Mouse (Mus musculus) spleen, adult 2 months (tissue): ENCODE data around the gene Agap1. TPM values are rescaled to one million over a fixed set of nuclear protein-coding genes. Genes with fewer than 3 reads are reported as not detected.

Experiments
- DNase-seq, 2 experiments: peaks; one replicate each; pipeline versions ENCODE4 v3.0.0 to v3.0.0-alpha.2; 2012 to 2021; ENCODE audit warnings: low spot score in 2 of 2, low read depth in 1 of 2
- H3K27ac ChIP-seq: fragments of 200-500 bp; 2 replicates; pipeline ENCODE4 v1.5.1; 2012; ENCODE audit warnings: low read length, inconsistent platforms; ENCODE audit not compliant: insufficient read depth
- H3K27me3 ChIP-seq: fragments of 200-500 bp; 2 replicates; pipeline ENCODE4 v1.6.1; 2012; ENCODE audit warnings: mild to moderate bottlenecking, moderate library complexity, low read length, inconsistent platforms; ENCODE audit not compliant: control insufficient read depth, insufficient read depth
- H3K36me3 ChIP-seq: fragments of 200-500 bp; 2 replicates; pipeline ENCODE4 v1.6.1; 2012; ENCODE audit warnings: mild to moderate bottlenecking, low read length, inconsistent platforms; ENCODE audit not compliant: control insufficient read depth, insufficient read depth
- H3K4me1 ChIP-seq: fragments of 200-500 bp; 2 replicates; pipeline ENCODE4 v1.6.1; 2011; ENCODE audit warnings: inconsistent platforms; ENCODE audit not compliant: control insufficient read depth, insufficient read depth, insufficient read length
- H3K4me3 ChIP-seq: fragments of 200-500 bp; 2 replicates; pipeline ENCODE4 v1.5.1; 2011; ENCODE audit warnings: mild to moderate bottlenecking, inconsistent platforms; ENCODE audit not compliant: insufficient read depth, insufficient read length; ENCODE audit errors: extremely low read depth
- CTCF ChIP-seq: fragments of 200-500 bp; IDR thresholded peaks from 2 replicates; pipeline ENCODE4 v1.5.1; 2011; ENCODE audit warnings: mild to moderate bottlenecking, inconsistent platforms; ENCODE audit not compliant: insufficient read depth, insufficient read length, insufficient replicate concordance; ENCODE audit errors: extremely low read depth
- POLR2A ChIP-seq: fragments of 200-500 bp; IDR thresholded peaks from 2 replicates; pipeline ENCODE4 v1.6.1; 2011; ENCODE audit warnings: low read depth, low read length, inconsistent platforms
- WGBS: fragments of 180-500 bp; shearing (Covaris S2); methylation state at CpG from one replicate; pipeline ENCODE4 v1.1.7; 2018; 5-methylcytosine and 5-hydroxymethylcytosine counted together
- polyA plus RNA-seq: library from polyadenylated mRNA; depleted of rRNA; stranded (reverse); fragments of >200 nt; gene quantifications from 2 replicates; pipeline ENCODE4 v1.2.3, GENCODE M21; 2012

Agap1 gene
- polyA plus RNA-seq, 1 experiment, result 6.7 TPM

GRCm38 (mm10) chr1:89616556-89616955 is 161.9 kb downstream of the Agap1 start:
- Histone ChIP-seq H3K36me3 (no peaks in the 10 kb centered on the region), H3K27me3 (no peaks in the 10 kb centered on the region), H3K4me3 (no peak overlapping the region), H3K4me1 (no peaks in the 10 kb centered on the region), H3K27ac (no peak overlapping the region)
- 93% methylated on average over 6 of the region's 6 CpGs for WGBS
- TF ChIP-seq CTCF, result no peak
- no peak for TF ChIP-seq POLR2A
- no peak for DNase-seq

GRCm38 (mm10) chr1:89617336-89617735 is 162.7 kb downstream of the Agap1 start:
- DNase-seq, result no peak
- TF ChIP-seq POLR2A, result no peak
- TF ChIP-seq CTCF, result no peak
- Histone ChIP-seq H3K27me3 (no peaks in the 10 kb centered on the region), H3K27ac (no peak overlapping the region), H3K4me1 (no peaks in the 10 kb centered on the region), H3K36me3 (no peaks in the 10 kb centered on the region), H3K4me3 (no peak overlapping the region)
- 87% methylated on average over 9 of the region's 9 CpGs for WGBS

- Histone ChIP-seq H3K36me3 (no peaks in the 10 kb centered on the region), H3K4me3 (no peak overlapping the region), H3K27me3 (no peaks in the 10 kb centered on the region), H3K27ac (no peak overlapping the region), H3K4me1 (no peaks in the 10 kb centered on the region)
- TF ChIP-seq POLR2A, result no peak
- no peak for TF ChIP-seq CTCF
- 93% methylated on average over 2 of the region's 2 CpGs for WGBS
- DNase-seq, result no peak
Measured at GRCm38 (mm10) chr1:89619963-89620362, 165.4 kb downstream of the Agap1 start.

GRCm38 (mm10) chr1:89621014-89621791 is 166.6 kb downstream of the Agap1 start:
- H3K4me1 ChIP-seq, result no peaks in the 10 kb centered on the region
- no peaks in the 10 kb centered on the region for H3K27me3 ChIP-seq
- DNase-seq, result no peak
- H3K27ac ChIP-seq, result no peak overlapping the region
- 47% methylated on average over 7 of the region's 8 CpGs for WGBS
- TF ChIP-seq POLR2A, result no peak
- TF ChIP-seq CTCF, result no peak
- no peaks in the 10 kb centered on the region for H3K36me3 ChIP-seq
- no peak overlapping the region for H3K4me3 ChIP-seq

- Histone ChIP-seq H3K27ac (no peak overlapping the region), H3K36me3 (no peaks in the 10 kb centered on the region), H3K4me1 (no peaks in the 10 kb centered on the region), H3K27me3 (no peaks in the 10 kb centered on the region), H3K4me3 (no peak overlapping the region)
- 65% methylated on average over 8 of the region's 8 CpGs for WGBS
- TF ChIP-seq POLR2A, result no peak
- no peak for TF ChIP-seq CTCF
- DNase-seq, result no peak
Measured at GRCm38 (mm10) chr1:89621952-89622351, 167.3 kb downstream of the Agap1 start.

DNA sequence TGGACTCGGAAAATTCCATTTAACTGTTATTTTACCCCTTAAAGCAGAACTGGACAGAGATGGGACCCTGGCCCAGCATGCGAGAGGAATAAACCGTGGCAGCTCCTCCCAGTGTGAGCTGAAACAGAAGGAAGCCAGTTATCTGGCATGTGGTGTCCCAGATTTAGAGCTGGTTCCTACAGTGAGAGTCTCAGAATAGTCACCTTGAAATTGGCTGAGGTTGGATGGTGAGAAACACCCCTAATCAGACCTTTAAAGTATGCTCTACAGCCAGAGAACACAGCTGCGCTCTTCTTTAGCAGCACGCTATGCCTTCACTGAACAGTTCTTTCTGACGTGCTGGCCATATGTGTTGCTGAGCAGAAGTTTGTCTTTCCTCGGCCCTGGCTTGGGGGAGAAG is 168.2 kb downstream of the Agap1 start:
- H3K36me3 ChIP-seq, result no peaks in the 10 kb centered on the region
- no peaks in the 10 kb centered on the region for H3K27me3 ChIP-seq
- H3K4me1 ChIP-seq, result no peaks in the 10 kb centered on the region
- no peak overlapping the region for H3K27ac ChIP-seq
- no peak overlapping the region for H3K4me3 ChIP-seq
- TF ChIP-seq CTCF (no peak), POLR2A (no peak)
- WGBS, result 93% methylated on average over 7 of the region's 7 CpGs
- no peak for DNase-seq

- H3K27ac ChIP-seq, result no peak overlapping the region
- no peak overlapping the region for H3K4me3 ChIP-seq
- H3K36me3 ChIP-seq, result no peaks in the 10 kb centered on the region
- 86% methylated on average over 4 of the region's 4 CpGs for WGBS
- no peaks in the 10 kb centered on the region for H3K4me1 ChIP-seq
- TF ChIP-seq POLR2A, result no peak
- no peak for TF ChIP-seq CTCF
- no peak for DNase-seq
- no peaks in the 10 kb centered on the region for H3K27me3 ChIP-seq
Measured at GRCm38 (mm10) chr1:89625312-89625711, 170.7 kb downstream of the Agap1 start.
